ENCODE assay signal across 22 mouse cellular contexts in the genomic region with DNA sequence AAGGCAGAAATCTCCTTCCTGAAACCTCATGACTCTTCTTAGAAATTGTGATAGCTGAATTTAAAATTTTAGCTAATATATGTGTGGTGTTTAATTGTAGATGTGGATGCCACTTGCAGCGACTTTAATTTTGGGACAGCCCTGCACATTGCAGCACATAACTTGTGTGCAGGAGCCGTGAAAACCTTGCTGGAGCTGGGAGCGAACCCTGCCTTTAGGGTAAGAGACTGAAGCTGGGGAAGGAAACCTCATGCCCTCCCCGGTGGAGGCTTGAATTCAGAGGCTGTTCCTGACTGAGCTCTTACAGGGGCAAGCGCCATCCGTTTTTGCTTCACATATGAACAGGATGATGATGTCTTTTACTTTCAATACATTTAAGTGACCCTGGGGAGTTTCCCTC. TPM values are rescaled to one million over a fixed set of nuclear protein-coding genes. Genes with fewer than 3 reads are reported as not detected.
"Had no signal": no experiment of that assay in that cellular context is flagged by ENCODE, and none has a peak within 500 bp of the region (broad histone marks: within the 10 kb centered on the region; RNA-seq: fewer than 3 reads in every experiment).

No protein-coding gene starts in this region.

- H3K4me1 ChIP-seq: intestine, embryonic 15.5 days; limb, embryonic 10.5 days; limb, embryonic 13.5 days; liver, embryonic 12.5 days; liver, embryonic 15.5 days; lung, embryonic 15.5 days; megakaryocyte, embryonic 14.5 days; midbrain, embryonic 10.5 days; midbrain, embryonic 13.5 days; neural tube, embryonic 13.5 days; stomach, embryonic 15.5 days had no signal

- H3K4me3 ChIP-seq: intestine, embryonic 15.5 days; limb, embryonic 10.5 days; limb, embryonic 13.5 days; liver, embryonic 12.5 days; liver, embryonic 15.5 days; lung, embryonic 15.5 days; megakaryocyte, embryonic 14.5 days; midbrain, embryonic 10.5 days; midbrain, embryonic 13.5 days; myocyte; neural tube, embryonic 13.5 days; stomach, embryonic 15.5 days had no signal

- H3K9me3 ChIP-seq: intestine, embryonic 15.5 days; limb, embryonic 10.5 days; limb, embryonic 13.5 days; liver, embryonic 15.5 days; lung, embryonic 15.5 days; midbrain, embryonic 10.5 days; midbrain, embryonic 13.5 days; neural tube, embryonic 13.5 days; stomach, embryonic 15.5 days had no signal

- H3K27me3 ChIP-seq: intestine, embryonic 15.5 days; limb, embryonic 13.5 days; liver, embryonic 12.5 days; liver, embryonic 15.5 days; lung, embryonic 15.5 days; megakaryocyte, embryonic 14.5 days; midbrain, embryonic 13.5 days; neural tube, embryonic 13.5 days; stomach, embryonic 15.5 days had no signal

- ATAC-seq: intestine, embryonic 15.5 days; liver, embryonic 12.5 days; midbrain, embryonic 13.5 days; midbrain, embryonic 16.5 days had no signal

- H3K27ac ChIP-seq: intestine, embryonic 15.5 days; limb, embryonic 10.5 days; limb, embryonic 13.5 days; liver, embryonic 12.5 days; liver, embryonic 15.5 days; lung, embryonic 15.5 days; midbrain, embryonic 10.5 days; midbrain, embryonic 13.5 days; neural tube, embryonic 13.5 days; stomach, embryonic 15.5 days had no signal

- H3K36me3 ChIP-seq: intestine, embryonic 15.5 days; limb, embryonic 10.5 days; liver, embryonic 12.5 days; liver, embryonic 15.5 days; lung, embryonic 15.5 days; stomach, embryonic 15.5 days had no signal

- DNase-seq: liver; lung, adult 18-20 months; lung, postnatal 10 days; lung, postnatal 36 days; retina, postnatal 1 day; right cerebral cortex, postnatal 25 days; spleen, adult 18-20 months; thymus, postnatal 25 days had no signal

- H3K9ac ChIP-seq: intestine, embryonic 15.5 days; limb, embryonic 13.5 days; liver, embryonic 12.5 days; liver, embryonic 15.5 days; lung, embryonic 15.5 days; midbrain, embryonic 13.5 days; neural tube, embryonic 13.5 days; stomach, embryonic 15.5 days had no signal

- H3K4me2 ChIP-seq: intestine, embryonic 15.5 days; limb, embryonic 13.5 days; liver, embryonic 12.5 days; liver, embryonic 15.5 days; lung, embryonic 15.5 days; midbrain, embryonic 13.5 days; neural tube, embryonic 13.5 days; stomach, embryonic 15.5 days had no signal

RNA-seq across cellular contexts. Expression of gene Pcare, which starts 50.8 kb away (rescaled TPM):
- polyA plus RNA-seq: intestine, embryonic 15.5 days; limb, embryonic 10.5 days; limb, embryonic 13.5 days; liver, embryonic 15.5 days; lung, embryonic 15.5 days; midbrain, embryonic 10.5 days; midbrain, embryonic 13.5 days; midbrain, embryonic 16.5 days; myocyte; neural tube, embryonic 13.5 days; stomach, embryonic 15.5 days; thymus, postnatal 0 days had no signal
